Mouse (Mus musculus): ENCODE measurements around the gene Gipc2. TPM values are rescaled to one million over a fixed set of nuclear protein-coding genes. Genes with fewer than 3 reads are reported as not detected.
"Not testable (repeated sequence)": the region's sequence is repeated elsewhere in the genome, so short reads cannot be mapped to it uniquely, and the experiment has no call there.

Gene Gipc2
- polyA plus RNA-seq, 1 experiment from 2014 or later: 2.1 TPM

GRCm38 (mm10) chr3:152202942-152203341 lies 36.9 kb upstream of the Gipc2 start:
- no peak for ATAC-seq
- Histone ChIP-seq H3K27ac (no peak overlapping the region), H3K4me2 (no peak overlapping the region), H3K9ac (no peak overlapping the region), H3K36me3 (ENCODE audit: poor library complexity, severe bottlenecking) (peaks cover 7% of the 10 kb centered on the region; the same call in 1 of the 2 replicates), H3K4me1 (no peaks in the 10 kb centered on the region), H3K4me3 (no peak overlapping the region), H3K27me3 (no peaks in the 10 kb centered on the region), H3K9me3 (replicated peaks) (no peaks in the 10 kb centered on the region)

GRCm38 (mm10) chr3:152201651-152202050 lies 35.6 kb upstream of the Gipc2 start:
- H3K27ac ChIP-seq: no peak overlapping the region
- ATAC-seq: no peak
- no peaks in the 10 kb centered on the region for H3K27me3 ChIP-seq
- no peak overlapping the region for H3K4me2 ChIP-seq
- H3K9ac ChIP-seq: no peak overlapping the region
- H3K9me3 ChIP-seq (replicated peaks): no peaks in the 10 kb centered on the region
- no peaks in the 10 kb centered on the region for H3K36me3 ChIP-seq (ENCODE audit: poor library complexity, severe bottlenecking)
- WGBS: 94% methylated on average over 1 of the region's 2 CpGs
- no peak overlapping the region for H3K4me3 ChIP-seq
- no peaks in the 10 kb centered on the region for H3K4me1 ChIP-seq

- ATAC-seq: no peak
- 91% methylated on average over 3 of the region's 3 CpGs for WGBS
- no peak overlapping the region for H3K4me2 ChIP-seq
- no peaks in the 10 kb centered on the region for H3K36me3 ChIP-seq (ENCODE audit: poor library complexity, severe bottlenecking)
- no peaks in the 10 kb centered on the region for H3K27me3 ChIP-seq
- no peak overlapping the region for H3K27ac ChIP-seq
- H3K9me3 ChIP-seq (replicated peaks): no peaks in the 10 kb centered on the region
- H3K4me1 ChIP-seq: no peaks in the 10 kb centered on the region
- no peak overlapping the region for H3K9ac ChIP-seq
- no peak overlapping the region for H3K4me3 ChIP-seq
Measured at GRCm38 (mm10) chr3:152201181-152201580, 35.2 kb upstream of the Gipc2 start.

- H3K9ac ChIP-seq: no peak overlapping the region
- ATAC-seq: no peak; the same call in 1 of the 2 replicates
- H3K36me3 ChIP-seq (ENCODE audit: poor library complexity, severe bottlenecking): no peaks in the 10 kb centered on the region
- no peaks in the 10 kb centered on the region for H3K4me1 ChIP-seq
- 65% methylated on average over 3 of the region's 3 CpGs for WGBS
- H3K27ac ChIP-seq: no peak overlapping the region
- no peaks in the 10 kb centered on the region for H3K27me3 ChIP-seq
- H3K4me2 ChIP-seq: no peak overlapping the region
- no peaks in the 10 kb centered on the region for H3K9me3 ChIP-seq (replicated peaks)
- H3K4me3 ChIP-seq: no peak overlapping the region
Measured at GRCm38 (mm10) chr3:152199125-152199524, 33.1 kb upstream of the Gipc2 start.

- not testable (repeated sequence) for ATAC-seq; H3K27ac ChIP-seq; H3K9ac ChIP-seq; H3K27me3 ChIP-seq; H3K4me2 ChIP-seq; H3K4me1 ChIP-seq; H3K9me3 ChIP-seq (replicated peaks); H3K4me3 ChIP-seq; H3K36me3 ChIP-seq (ENCODE audit: poor library complexity, severe bottlenecking)
- 33% methylated on average over 2 of the region's 2 CpGs for WGBS
Measured at GRCm38 (mm10) chr3:152197246-152197645, 31.2 kb upstream of the Gipc2 start.

GRCm38 (mm10) chr3:152193635-152194097 lies 27.6 kb upstream of the Gipc2 start:
- H3K27ac ChIP-seq: peak overlapping the region; percentile 20
- no peaks in the 10 kb centered on the region for H3K36me3 ChIP-seq (ENCODE audit: poor library complexity, severe bottlenecking)
- peak overlapping the region; percentile 66 for H3K4me2 ChIP-seq
- H3K4me1 ChIP-seq: peaks cover 16% of the 10 kb centered on the region
- under 1% methylated on average over 17 of the region's 17 CpGs for WGBS
- H3K27me3 ChIP-seq: no peaks in the 10 kb centered on the region
- H3K9me3 ChIP-seq (replicated peaks): no peaks in the 10 kb centered on the region
- H3K9ac ChIP-seq: peak overlapping the region; percentile 68
- H3K4me3 ChIP-seq: peak overlapping the region; percentile 48
- ATAC-seq: peak; percentile 99

GRCm38 (mm10) chr3:152193177-152193576 lies 27.1 kb upstream of the Gipc2 start:
- ATAC-seq: no peak
- Histone ChIP-seq H3K27me3 (no peaks in the 10 kb centered on the region), H3K36me3 (ENCODE audit: poor library complexity, severe bottlenecking) (no peaks in the 10 kb centered on the region), H3K4me1 (peaks cover 16% of the 10 kb centered on the region), H3K9ac (peak overlapping the region; percentile 68), H3K4me2 (peak overlapping the region; percentile 66), H3K4me3 (peak overlapping the region; percentile 48), H3K9me3 (replicated peaks) (no peaks in the 10 kb centered on the region), H3K27ac (peak overlapping the region; percentile 20)
- WGBS: 10% methylated on average over 7 of the region's 7 CpGs

- Histone ChIP-seq H3K27ac (no peak overlapping the region), H3K4me1 (peaks cover 16% of the 10 kb centered on the region), H3K27me3 (no peaks in the 10 kb centered on the region), H3K9ac (0 out of 2 replicates have a peak overlapping the region, but pooled peaks have one; percentile 46), H3K4me3 (peak overlapping the region; percentile 35), H3K4me2 (peak overlapping the region; percentile 62), H3K36me3 (ENCODE audit: poor library complexity, severe bottlenecking) (no peaks in the 10 kb centered on the region), H3K9me3 (replicated peaks) (no peaks in the 10 kb centered on the region)
- 32% methylated on average over 11 of the region's 11 CpGs for WGBS
- 0 out of 2 replicates have a peak, but pooled peaks have one; percentile 34 for ATAC-seq
Measured at GRCm38 (mm10) chr3:152192238-152192931, 26.4 kb upstream of the Gipc2 start.

GRCm38 (mm10) chr3:152191791-152192237 lies 25.8 kb upstream of the Gipc2 start:
- Histone ChIP-seq H3K27me3 (no peaks in the 10 kb centered on the region), H3K4me1 (peaks cover 16% of the 10 kb centered on the region), H3K9ac (peak overlapping the region; percentile 44; the same call in 1 of the 2 replicates), H3K4me3 (peak overlapping the region; percentile 35), H3K4me2 (peak overlapping the region; percentile 62), H3K36me3 (ENCODE audit: poor library complexity, severe bottlenecking) (0 out of 2 replicates have a peak, but pooled peaks cover under 1% of the 10 kb centered on the region), H3K9me3 (replicated peaks) (no peaks in the 10 kb centered on the region), H3K27ac (no peak overlapping the region)
- 25% methylated on average over 6 of the region's 6 CpGs for whole genome bisulfite sequencing
- ATAC-seq: no peak

GRCm38 (mm10) chr3:152190679-152191477 lies 24.8 kb upstream of the Gipc2 start:
- H3K4me2 ChIP-seq: peak overlapping the region; percentile 27; the same call in 1 of the 2 replicates
- no peak overlapping the region for H3K9ac ChIP-seq
- no peaks in the 10 kb centered on the region for H3K27me3 ChIP-seq
- H3K4me3 ChIP-seq: 0 out of 2 replicates have a peak overlapping the region, but pooled peaks have one; percentile 7
- no peaks in the 10 kb centered on the region for H3K9me3 ChIP-seq (replicated peaks)
- H3K36me3 ChIP-seq (ENCODE audit: poor library complexity, severe bottlenecking): peaks cover 10% of the 10 kb centered on the region; the same call in 1 of the 2 replicates
- ATAC-seq: no peak
- 85% methylated on average over 9 of the region's 9 CpGs for WGBS
- no peak overlapping the region for H3K27ac ChIP-seq
- peaks cover 16% of the 10 kb centered on the region for H3K4me1 ChIP-seq

GRCm38 (mm10) chr3:152189306-152189705 lies 23.3 kb upstream of the Gipc2 start:
- Histone ChIP-seq H3K27me3 (no peaks in the 10 kb centered on the region), H3K9me3 (replicated peaks) (no peaks in the 10 kb centered on the region), H3K9ac (no peak overlapping the region), H3K4me2 (no peak overlapping the region), H3K36me3 (ENCODE audit: poor library complexity, severe bottlenecking) (peaks cover 18% of the 10 kb centered on the region), H3K4me3 (no peak overlapping the region), H3K4me1 (peaks cover 16% of the 10 kb centered on the region), H3K27ac (no peak overlapping the region)
- WGBS: 81% methylated on average over 4 of the region's 4 CpGs
- ATAC-seq: no peak

GRCm38 (mm10) chr3:152186106-152186505 lies 20.1 kb upstream of the Gipc2 start:
- whole genome bisulfite sequencing: 91% methylated on average over 6 of the region's 6 CpGs
- no peak overlapping the region for H3K27ac ChIP-seq
- no peak overlapping the region for H3K4me2 ChIP-seq
- no peak for ATAC-seq
- H3K4me1 ChIP-seq: peaks cover 2% of the 10 kb centered on the region
- H3K36me3 ChIP-seq (ENCODE audit: poor library complexity, severe bottlenecking): peaks cover 24% of the 10 kb centered on the region
- H3K4me3 ChIP-seq: no peak overlapping the region
- H3K9ac ChIP-seq: no peak overlapping the region
- no peaks in the 10 kb centered on the region for H3K9me3 ChIP-seq (replicated peaks)
- no peaks in the 10 kb centered on the region for H3K27me3 ChIP-seq

Measured in forebrain, embryonic 13.5 days (tissue).